Mouse (Mus musculus): ENCODE data around the gene Nudt16l1. TPM values are rescaled to one million over a fixed set of nuclear protein-coding genes. Genes with fewer than 3 reads are reported as not detected.

Nudt16l1 gene
- total and polyA plus RNA-seq, 2 experiments from 2014 or later, result 44.0 to 101 TPM

DNA sequence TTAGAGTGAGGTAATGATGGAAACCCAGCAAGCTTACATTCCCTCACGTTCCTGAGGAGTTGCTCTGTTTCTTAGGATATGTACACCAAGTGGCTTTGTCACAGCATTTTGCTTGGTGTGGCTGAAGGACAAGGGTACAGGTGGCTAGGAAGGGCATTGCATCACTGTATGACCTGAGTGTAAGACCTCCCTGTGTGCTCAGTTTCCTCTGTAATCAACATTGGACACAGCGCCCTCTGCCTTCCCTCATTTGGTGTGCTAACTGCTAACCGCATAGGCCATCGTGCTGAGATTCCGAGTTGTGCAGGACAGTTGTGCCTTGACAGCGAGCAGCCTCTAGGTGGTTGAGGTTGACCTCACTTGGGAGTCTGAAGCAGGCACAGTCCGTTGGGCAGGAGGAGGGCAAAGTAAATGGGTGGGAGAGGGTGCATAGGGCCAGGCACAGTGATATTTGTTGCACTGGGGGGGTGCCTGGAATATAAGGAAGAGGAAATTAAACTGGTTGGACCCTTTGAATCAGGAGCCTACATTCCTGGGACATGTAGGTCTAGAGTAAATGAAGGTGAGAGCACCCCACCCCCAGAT lies 41.3 kb upstream of the Nudt16l1 start:
- no peak overlapping the region for H3K4me2 ChIP-seq (ENCODE audit: low read depth, low read length)
- peak; percentile 16 for TF ChIP-seq CTCF (IDR thresholded peaks at IDR 0.05; ENCODE audit: low read depth)
- no peak for TF ChIP-seq EP300 (IDR thresholded peaks at IDR 0.05; ENCODE audit: low read depth)
- 41% methylated on average over 7 of the region's 7 CpGs for WGBS
- 0 out of 2 replicates have a peak overlapping the region, but pooled peaks have one; percentile 1 for H3K9ac ChIP-seq (replicated peaks; ENCODE audit: low read depth, low read length)
- H3K27ac ChIP-seq (ENCODE audit: low read depth), result peak overlapping the region; percentile 61
- H3K9me3 ChIP-seq (replicated peaks; ENCODE audit: control insufficient read depth, low read length), result no peaks in the 10 kb centered on the region
- DNase-seq (ENCODE audit: low spot score), result no peak
- H3K4me1 ChIP-seq (ENCODE audit: control insufficient read depth, insufficient read depth), result peaks cover 34% of the 10 kb centered on the region
- H3K4me3 ChIP-seq (ENCODE audit: low read depth, low read length), result no peak overlapping the region
- H3K27me3 ChIP-seq (ENCODE audit: control insufficient read depth, insufficient read depth, low read length), result no peaks in the 10 kb centered on the region
- no peaks in the 10 kb centered on the region for H3K36me3 ChIP-seq (replicated peaks; ENCODE audit: control insufficient read depth, insufficient read depth, low read length)
- peak; percentile 35; the same call in 1 of the 2 replicates for ATAC-seq (ENCODE audit: insufficient read depth, low read depth)

DNA sequence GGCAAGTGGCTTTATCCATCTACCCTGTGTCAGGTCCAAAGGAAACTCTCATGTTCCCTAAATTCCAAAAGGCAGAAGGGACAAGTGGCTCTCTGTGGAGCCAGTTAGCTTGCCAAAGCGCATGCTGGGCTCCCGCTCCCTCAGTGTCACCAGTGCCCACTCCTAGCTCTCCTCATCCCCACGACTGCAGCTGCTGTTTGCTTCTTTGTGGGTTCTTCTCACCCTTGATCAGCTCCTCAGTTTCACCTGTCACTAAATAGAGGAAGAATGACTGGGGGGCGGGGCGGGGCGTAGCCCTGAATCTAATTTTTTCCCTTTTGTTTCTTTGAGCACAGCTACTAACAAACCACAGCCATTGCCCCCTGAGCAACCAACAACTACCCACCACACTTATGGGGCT lies 39.7 kb upstream of the Nudt16l1 start:
- no peak overlapping the region for H3K27ac ChIP-seq (ENCODE audit: low read depth)
- H3K4me1 ChIP-seq (ENCODE audit: control insufficient read depth, insufficient read depth), result peaks cover 34% of the 10 kb centered on the region
- no peaks in the 10 kb centered on the region for H3K9me3 ChIP-seq (replicated peaks; ENCODE audit: control insufficient read depth, low read length)
- H3K4me2 ChIP-seq (ENCODE audit: low read depth, low read length), result no peak overlapping the region
- TF ChIP-seq CTCF (IDR thresholded peaks at IDR 0.05; ENCODE audit: low read depth) (no peak), EP300 (IDR thresholded peaks at IDR 0.05; ENCODE audit: low read depth) (no peak)
- no peaks in the 10 kb centered on the region for H3K36me3 ChIP-seq (replicated peaks; ENCODE audit: control insufficient read depth, insufficient read depth, low read length)
- no peaks in the 10 kb centered on the region for H3K27me3 ChIP-seq (ENCODE audit: control insufficient read depth, insufficient read depth, low read length)
- H3K9ac ChIP-seq (replicated peaks; ENCODE audit: low read depth, low read length), result no peak overlapping the region
- H3K4me3 ChIP-seq (ENCODE audit: low read depth, low read length), result no peak overlapping the region
- ATAC-seq (ENCODE audit: insufficient read depth, low read depth) (no peak), DNase-seq (ENCODE audit: low spot score) (no peak)
- WGBS, result 90% methylated on average over 6 of the region's 6 CpGs

- Histone ChIP-seq H3K27me3 (ENCODE audit: control insufficient read depth, insufficient read depth, low read length) (no peaks in the 10 kb centered on the region), H3K4me2 (ENCODE audit: low read depth, low read length) (no peak overlapping the region), H3K36me3 (replicated peaks; ENCODE audit: control insufficient read depth, insufficient read depth, low read length) (no peaks in the 10 kb centered on the region), H3K4me3 (ENCODE audit: low read depth, low read length) (no peak overlapping the region), H3K9me3 (replicated peaks; ENCODE audit: control insufficient read depth, low read length) (no peaks in the 10 kb centered on the region), H3K27ac (ENCODE audit: low read depth) (peak overlapping the region; percentile 55), H3K4me1 (ENCODE audit: control insufficient read depth, insufficient read depth) (peaks cover 28% of the 10 kb centered on the region), H3K9ac (replicated peaks; ENCODE audit: low read depth, low read length) (no peak overlapping the region)
- DNase-seq (ENCODE audit: low spot score), result no peak
- no peak for TF ChIP-seq EP300 (IDR thresholded peaks at IDR 0.05; ENCODE audit: low read depth)
- TF ChIP-seq CTCF (IDR thresholded peaks at IDR 0.05; ENCODE audit: low read depth), result no peak
- 49% methylated on average over 2 of the region's 2 CpGs for WGBS
- ATAC-seq (ENCODE audit: insufficient read depth, low read depth), result no peak
Observed at GRCm38 (mm10) chr16:4899711-4900110, 38.9 kb upstream of the Nudt16l1 start.

DNA sequence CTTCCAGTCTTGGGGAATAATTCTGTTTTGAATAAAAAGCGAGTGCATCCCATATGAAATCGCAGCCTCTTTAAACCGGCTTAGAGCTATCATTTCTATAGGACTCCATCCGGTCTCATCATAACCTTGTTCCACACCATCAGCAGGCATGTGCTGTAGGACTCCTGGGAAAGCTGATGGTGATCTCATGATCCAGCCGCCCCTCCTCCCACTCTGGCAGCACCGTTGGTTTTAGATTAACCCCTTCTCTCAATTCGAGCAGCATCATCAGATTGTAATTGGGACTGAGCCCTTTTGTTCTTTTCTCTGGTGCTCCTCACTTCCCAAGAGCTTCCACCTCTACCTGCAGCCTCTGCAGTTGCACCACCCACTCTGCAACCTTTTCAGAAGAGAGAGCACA lies 37.4 kb upstream of the Nudt16l1 start:
- no peak for TF ChIP-seq EP300 (IDR thresholded peaks at IDR 0.05; ENCODE audit: low read depth)
- no peak for TF ChIP-seq CTCF (IDR thresholded peaks at IDR 0.05; ENCODE audit: low read depth)
- Histone ChIP-seq H3K9me3 (replicated peaks; ENCODE audit: control insufficient read depth, low read length) (no peaks in the 10 kb centered on the region), H3K4me1 (ENCODE audit: control insufficient read depth, insufficient read depth) (peaks cover 19% of the 10 kb centered on the region), H3K4me2 (ENCODE audit: low read depth, low read length) (no peak overlapping the region), H3K36me3 (replicated peaks; ENCODE audit: control insufficient read depth, insufficient read depth, low read length) (no peaks in the 10 kb centered on the region), H3K27me3 (ENCODE audit: control insufficient read depth, insufficient read depth, low read length) (no peaks in the 10 kb centered on the region), H3K9ac (replicated peaks; ENCODE audit: low read depth, low read length) (no peak overlapping the region), H3K27ac (ENCODE audit: low read depth) (no peak overlapping the region), H3K4me3 (ENCODE audit: low read depth, low read length) (no peak overlapping the region)
- DNase-seq (ENCODE audit: low spot score) (no peak), ATAC-seq (ENCODE audit: insufficient read depth, low read depth) (no peak)
- WGBS, result 57% methylated on average over 7 of the region's 7 CpGs

DNA sequence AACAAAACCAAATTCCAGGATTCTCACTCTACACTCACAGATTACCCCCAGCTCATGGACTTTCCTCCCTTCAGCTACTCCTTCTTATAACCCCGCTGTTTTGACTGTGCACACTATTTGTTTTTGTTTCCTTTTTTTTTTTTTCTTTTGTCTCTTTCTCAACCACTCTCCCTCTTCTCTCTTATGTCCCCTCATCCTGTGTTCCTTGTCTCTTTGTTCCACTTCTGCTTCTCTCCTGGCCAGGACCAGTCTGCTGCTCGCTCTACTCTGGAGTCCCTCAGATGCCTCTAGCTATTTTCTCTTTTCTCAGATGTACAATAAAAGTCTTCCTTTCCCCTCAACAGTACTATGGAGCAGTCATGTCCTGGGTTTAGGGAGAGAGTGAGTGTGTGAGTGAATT lies 36.2 kb upstream of the Nudt16l1 start:
- no peak for TF ChIP-seq CTCF (IDR thresholded peaks at IDR 0.05; ENCODE audit: low read depth)
- TF ChIP-seq EP300 (IDR thresholded peaks at IDR 0.05; ENCODE audit: low read depth), result no peak
- 77% methylated on average over 2 of the region's 2 CpGs for WGBS
- no peak for DNase-seq (ENCODE audit: low spot score)

More for the DNA sequence above, 36.2 kb upstream of the Nudt16l1 start:
- peaks cover 1% of the 10 kb centered on the region; the same call in 1 of the 2 replicates for H3K36me3 ChIP-seq (replicated peaks; ENCODE audit: control insufficient read depth, insufficient read depth, low read length)
- peaks cover 7% of the 10 kb centered on the region; the same call in 1 of the 2 replicates for H3K4me1 ChIP-seq (ENCODE audit: control insufficient read depth, insufficient read depth)
- H3K9me3 ChIP-seq (replicated peaks; ENCODE audit: control insufficient read depth, low read length), result no peaks in the 10 kb centered on the region
- no peak overlapping the region for H3K9ac ChIP-seq (replicated peaks; ENCODE audit: low read depth, low read length)
- H3K4me2 ChIP-seq (ENCODE audit: low read depth, low read length), result no peak overlapping the region
- ATAC-seq (ENCODE audit: insufficient read depth, low read depth), result no peak
- H3K27ac ChIP-seq (ENCODE audit: low read depth), result no peak overlapping the region
- no peaks in the 10 kb centered on the region for H3K27me3 ChIP-seq (ENCODE audit: control insufficient read depth, insufficient read depth, low read length)
- H3K4me3 ChIP-seq (ENCODE audit: low read depth, low read length), result no peak overlapping the region
